Mouse (Mus musculus): Measurements from ENCODE around the gene Drp2.

Gene Drp2

DNA sequence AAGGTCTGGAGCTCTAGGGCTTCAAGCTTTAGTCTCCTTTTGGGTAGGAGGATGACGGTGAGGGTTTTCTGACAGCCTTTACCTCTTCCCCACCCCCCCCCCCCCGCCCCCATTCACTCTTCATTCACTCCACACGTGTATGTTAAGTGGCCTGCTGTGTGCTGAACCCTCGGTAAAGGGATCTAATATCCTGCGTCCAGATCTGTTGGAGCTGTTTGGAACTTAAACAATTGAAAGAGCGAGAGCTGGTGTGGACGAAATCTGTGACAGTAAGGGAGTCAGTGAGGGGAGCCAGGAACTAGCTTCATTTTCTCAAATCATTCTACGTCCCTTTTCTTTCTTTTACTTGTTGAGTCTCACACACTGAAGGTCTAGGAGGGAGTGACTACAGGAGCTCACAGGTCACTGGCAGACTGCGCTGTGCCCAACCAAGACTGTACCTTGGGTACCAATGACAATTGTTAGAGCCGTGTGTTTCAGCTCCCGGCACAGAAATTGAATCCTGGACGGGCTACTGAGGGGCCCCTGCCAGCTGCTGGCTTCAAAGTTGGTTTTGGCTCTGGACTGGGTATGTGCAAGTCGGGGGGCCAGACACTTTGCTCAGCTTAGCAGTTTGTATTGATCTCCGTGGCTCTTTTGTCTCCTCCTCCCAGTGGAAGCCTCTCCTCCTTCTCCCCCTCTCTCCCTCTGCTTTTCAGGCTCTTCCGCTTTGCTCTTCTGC lies at the start of gene Drp2:
Gene Drp2 (plus strand): TSS at position 689 of the 721 bp plus-strand sequence.
- DNase-seq (ENCODE audit: low read depth) = no peak

DNA sequence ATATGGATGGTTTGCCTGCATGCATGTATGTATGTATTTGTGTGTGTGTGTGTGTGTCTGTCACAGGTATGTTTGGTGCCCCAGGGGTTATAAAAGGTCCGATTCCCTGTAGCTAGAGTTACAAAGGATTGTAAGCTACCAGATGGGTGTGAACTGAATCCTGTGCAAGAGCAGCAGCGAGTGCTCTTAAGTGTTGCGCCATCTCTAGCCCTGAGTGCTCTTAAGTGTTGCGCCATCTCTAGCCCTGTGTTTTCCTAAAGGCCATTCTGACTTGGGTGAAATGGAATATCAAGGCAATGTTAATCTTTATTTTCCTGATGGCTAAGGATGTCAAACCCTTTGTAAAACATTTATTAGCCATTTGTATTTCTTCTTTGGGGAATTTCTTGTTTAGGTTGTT lies 45.0 kb upstream of the Drp2 start:
- no peak for DNase-seq (ENCODE audit: low read depth)

DNA sequence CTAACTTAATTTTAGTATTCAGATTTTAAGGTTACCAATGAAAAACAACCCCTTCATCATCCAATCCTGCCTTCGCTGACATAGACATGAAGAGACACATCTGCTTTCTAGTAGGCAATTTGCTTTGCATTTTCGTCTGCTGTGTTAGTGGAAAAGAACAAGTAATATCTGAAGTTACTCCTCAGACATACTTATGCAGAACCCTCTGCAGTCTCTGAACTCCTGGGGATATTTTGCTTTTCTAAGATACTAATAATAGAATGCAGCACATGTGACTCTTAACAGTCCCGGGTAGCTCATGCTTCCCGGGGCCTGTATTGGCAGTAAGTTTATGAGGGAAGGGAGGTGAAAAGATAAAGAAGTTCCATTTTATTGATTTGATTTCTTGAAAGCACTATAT lies 42.2 kb upstream of the Drp2 start:
- no peak for DNase-seq (ENCODE audit: low read depth)

DNA sequence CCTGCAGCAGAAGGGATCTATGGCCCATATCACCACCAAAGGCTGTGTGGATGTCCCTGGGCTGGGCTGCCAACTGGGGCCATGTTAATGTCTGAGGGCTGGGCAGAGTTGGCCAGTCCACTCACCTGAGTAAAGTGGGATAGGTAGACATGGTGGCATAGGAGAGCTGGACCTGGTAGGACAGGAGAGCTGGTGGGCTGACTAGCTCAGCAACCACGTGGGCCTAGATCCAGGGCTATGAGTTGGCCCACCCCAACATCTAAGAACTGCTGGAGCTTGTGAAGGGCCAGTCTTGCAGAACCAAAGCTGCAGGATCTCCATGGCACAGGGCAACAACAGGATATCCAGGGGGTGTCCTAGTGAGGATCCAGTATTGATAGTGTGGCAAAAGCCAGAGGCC lies 38.9 kb upstream of the Drp2 start:
- DNase-seq (ENCODE audit: low read depth) = no peak

DNA sequence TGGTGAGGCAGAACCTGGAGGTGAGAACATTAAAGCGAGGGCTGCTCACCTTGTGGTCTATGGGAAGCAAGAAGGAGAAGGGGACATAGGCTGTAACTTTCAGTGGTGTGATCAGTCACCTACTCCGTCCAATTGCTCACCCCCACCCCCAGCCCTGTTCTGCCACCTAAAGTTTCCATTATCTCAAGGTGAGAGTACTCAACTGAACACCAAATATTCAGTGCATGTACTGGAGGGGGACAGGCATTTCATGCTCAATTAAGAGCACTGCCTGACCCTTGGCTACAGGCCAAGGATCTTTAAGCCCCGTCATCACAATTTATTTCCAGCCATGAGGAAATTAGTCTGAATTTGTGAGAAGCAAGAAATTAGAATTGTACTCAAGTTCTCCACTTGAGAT lies 37.8 kb upstream of the Drp2 start:
- no peak for DNase-seq (ENCODE audit: low read depth)

DNA sequence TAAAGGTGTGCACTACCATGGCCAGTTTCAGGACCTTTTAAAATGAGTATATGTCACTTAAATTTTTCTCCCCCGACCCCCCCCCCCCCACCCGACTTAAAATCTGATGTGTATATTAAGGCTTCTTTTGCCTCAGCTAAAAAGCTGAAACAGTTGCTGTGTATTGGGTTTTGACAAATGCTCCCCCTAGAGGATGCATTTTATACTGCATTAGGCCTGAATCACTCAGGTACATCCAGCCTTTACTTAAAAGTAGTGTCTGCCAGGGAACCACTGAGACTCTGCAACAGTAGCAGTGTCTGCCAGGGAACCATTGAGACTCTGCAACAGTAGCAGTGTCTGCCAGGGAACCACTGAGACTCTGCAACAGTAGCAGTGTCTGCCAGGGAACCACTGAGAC lies 33.1 kb upstream of the Drp2 start:
- peak; percentile 8 for DNase-seq (ENCODE audit: low read depth)

DNA sequence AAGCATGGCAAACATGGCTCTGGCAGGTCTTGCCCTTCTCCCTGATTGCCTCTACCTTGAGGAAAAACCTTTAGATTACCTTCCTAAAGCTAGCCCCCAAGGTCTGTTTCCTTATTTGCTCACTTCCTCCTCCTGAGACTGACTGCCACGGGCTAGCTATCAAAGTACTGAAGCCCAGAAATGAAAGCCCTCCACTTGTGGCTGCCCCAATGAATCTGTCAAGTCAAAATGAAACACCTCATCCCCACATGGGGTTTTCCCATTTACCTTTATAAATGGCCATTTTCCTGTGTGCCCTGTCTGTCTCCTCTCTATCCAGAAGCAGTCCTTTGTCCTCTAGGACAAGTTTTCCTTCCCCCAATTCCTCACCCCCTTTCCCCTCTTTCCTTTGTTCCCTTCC lies 30.2 kb upstream of the Drp2 start:
- no peak for DNase-seq (ENCODE audit: low read depth)

DNA sequence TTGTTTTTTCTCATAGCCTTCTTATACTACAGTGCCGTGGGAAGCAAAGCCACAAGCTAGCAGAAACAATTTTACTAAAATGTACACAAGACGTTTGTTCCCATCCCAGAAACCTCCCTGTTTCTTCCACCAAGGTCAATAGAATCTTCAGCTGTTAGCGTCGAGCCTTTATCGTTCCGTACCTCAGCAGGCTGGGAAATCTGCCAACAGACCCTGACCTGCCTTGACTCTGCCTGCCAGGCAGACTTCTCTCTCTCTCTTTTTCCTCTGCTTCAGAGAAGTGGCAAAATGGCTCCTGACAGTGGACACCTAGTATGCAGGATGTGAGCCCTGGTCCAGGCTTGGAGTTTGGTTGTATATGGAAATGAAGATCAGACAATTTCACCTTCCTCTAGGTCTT lies 19.5 kb upstream of the Drp2 start:
- no peak for DNase-seq (ENCODE audit: low read depth)

DNA sequence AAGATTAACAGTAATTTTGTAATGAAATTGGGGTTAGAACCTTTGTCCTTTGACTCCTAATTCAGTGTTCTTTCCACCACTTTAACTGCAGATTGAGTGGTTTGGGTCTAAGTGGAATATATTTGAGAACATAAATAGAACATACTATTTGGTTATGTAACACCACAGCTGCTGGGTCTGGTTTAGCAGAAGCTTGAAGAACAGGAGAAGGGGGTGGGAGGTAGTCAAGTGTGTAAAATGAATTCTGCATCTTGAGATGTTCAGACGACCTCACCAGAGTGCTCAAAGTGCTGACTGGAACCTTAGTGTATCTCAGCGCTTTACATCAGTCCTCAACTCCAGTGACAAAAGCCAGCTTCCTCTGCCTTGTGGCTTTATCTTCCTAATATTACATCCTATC lies 5.4 kb upstream of the Drp2 start:
- no peak for DNase-seq (ENCODE audit: low read depth)

DNA sequence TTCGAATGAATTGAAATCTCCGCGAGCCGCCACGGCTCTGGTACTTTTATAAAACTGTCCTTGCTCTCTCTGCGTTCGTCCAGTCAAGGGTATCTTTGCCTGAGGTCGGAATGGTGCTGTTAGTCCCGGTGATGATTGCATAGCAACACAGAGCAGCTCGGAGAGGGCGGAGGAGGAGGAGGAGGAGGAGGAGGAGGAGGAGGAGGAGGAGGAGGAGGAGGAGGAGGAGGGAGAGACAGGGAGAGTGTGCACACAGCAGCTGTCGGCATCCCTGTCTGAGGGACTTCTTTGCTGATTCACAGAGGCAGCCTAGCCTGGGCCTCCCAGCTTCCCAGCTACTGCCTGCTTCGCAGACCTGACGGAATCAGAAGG lies 219 bp downstream of the Drp2 start:
- no peak for DNase-seq (ENCODE audit: low read depth)

DNA sequence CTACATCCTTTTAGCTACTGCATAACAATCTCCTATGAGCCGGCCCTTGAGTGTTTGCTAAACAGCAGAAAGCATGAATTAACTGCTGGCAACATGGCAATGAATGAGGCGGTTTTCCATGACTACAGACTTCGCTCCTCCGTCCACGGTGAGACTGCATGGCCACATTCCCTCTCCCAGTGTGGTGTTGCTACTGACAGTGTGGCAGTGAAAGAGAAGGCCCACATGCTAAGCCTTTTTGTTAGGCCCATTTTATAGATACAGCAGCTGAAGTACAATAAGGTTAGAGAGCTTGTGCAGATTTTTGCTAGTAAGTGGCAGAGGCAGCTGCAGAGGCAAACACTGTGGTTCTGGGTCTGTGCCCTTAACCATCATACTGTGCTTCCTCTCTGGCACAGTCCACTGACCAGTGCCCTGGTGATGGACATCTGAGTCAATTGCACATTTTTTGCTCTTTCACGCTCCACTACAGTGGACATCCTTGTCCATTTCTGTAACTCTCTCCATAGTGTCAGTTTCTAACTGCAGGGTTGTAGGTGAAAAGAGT lies 5.1 kb downstream of the Drp2 start:
- no peak for DNase-seq (ENCODE audit: low read depth)

DNA sequence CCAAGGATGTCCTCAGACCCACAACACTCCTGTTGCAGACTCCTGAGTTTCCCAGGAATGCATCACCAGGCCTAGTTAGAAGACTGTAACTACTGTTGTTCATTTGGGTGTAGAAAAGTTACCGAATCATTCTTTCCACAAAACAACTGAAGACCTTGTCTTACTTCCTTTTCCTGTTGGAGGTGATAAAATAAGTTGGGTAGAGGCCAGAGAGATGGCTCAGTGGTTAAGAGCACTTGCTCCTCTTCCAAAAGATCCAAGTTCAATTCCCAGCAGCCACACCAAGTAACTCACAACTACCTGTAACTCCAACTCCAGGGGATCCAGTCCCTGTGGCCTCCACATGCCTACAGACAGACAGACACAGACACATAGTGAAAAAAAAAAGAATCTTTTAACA lies 7.7 kb downstream of the Drp2 start:
- DNase-seq (ENCODE audit: low read depth) = no peak

DNA sequence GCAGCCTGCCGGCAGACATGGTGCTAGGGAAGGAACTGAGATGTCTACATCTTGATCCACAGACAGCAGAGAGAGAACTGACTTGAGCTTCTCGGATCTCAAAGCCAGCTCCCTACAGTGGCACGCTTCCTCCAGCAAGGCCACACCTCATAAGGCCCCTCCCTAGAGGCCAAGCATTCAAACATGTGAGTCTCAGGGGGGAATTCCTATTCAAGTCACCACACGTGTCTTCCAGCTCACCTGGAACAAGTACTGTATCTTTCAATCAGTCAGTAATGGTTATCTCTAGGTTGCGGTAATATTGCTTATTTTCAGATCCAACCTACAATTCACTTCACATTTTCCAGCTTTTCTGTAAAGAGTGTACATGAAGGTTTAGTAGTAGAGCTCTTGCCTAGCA lies 15.7 kb downstream of the Drp2 start:
- no peak for DNase-seq (ENCODE audit: low read depth)

DNA sequence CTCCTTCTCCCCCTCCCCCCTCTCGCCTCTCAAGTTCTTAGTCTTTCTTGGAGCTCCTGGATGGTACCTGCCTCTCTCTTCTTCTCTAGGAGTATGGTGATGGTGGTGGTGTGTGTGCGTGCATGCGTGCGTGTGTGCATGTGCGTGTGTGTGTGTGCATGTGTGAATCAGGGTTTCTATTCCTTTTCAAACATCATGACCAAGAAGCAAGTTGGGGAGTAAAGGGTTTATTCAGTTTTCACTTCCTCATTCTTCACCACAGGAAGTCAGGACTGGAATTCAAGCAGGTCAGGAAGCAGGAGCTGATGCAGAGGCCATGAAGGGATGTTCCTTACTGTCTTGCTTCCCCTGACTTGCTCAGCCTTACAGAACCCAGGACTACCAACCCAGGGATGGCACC lies 19.9 kb downstream of the Drp2 start:
- DNase-seq (ENCODE audit: low read depth) = no peak

DNA sequence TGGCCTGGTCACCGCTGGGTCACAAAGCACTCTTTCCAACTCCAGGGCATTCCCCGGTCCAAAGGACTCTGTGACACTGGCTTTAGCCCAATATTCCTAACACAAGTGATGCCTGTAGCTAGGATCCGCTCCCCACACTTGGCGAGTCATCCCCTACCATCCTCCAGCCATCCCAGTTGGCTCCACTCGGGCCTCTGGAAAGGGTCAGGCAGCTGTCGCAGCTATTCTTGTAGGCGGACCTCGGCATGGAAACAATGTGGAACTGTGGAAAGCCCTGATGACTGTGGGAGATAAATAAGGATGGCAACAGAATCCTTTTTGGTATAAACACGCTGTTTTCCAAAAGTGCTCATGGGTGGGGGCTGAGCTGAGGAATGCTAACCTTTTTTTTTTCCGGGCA lies 21.4 kb downstream of the Drp2 start:
- no peak for DNase-seq (ENCODE audit: low read depth)

DNA sequence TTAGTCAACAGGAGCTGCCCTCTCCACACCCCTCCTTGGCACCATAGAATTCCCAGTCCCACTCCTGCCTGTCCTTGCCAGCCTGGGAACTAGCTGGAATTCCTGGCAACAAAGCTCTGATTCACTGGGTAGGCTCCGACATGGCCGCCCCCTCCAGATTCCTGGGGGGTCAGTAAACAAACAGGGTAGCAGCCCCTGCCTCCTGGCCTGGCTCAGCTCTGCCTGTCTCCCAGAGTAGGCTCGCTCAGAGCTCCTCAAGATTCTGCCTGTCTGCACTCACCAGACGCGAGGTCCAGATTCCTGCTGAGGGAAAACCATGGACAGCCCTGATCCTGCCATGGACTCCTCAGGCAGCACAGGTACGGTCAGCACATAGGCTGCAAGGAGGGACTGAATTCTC lies 22.5 kb downstream of the Drp2 start:
- DNase-seq (ENCODE audit: low read depth) = no peak

DNA sequence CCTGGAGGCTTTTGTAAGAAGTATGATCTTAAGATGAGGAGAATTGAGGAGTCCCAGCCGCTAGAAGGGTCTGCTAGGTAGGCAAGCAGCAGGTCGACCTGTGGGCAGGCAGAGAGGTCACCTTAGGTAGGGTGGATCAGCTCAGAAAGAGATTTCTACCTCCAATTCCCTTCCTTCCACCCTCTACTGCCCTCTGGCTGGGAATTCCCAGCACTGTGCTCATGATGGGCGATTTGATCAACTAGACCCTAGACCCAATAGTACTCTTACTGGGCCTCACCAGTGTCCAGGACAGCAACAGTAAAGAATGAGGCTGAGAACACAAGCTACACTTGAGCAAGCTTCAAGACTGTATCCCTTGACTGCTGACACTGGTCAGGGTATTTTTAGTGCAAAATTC lies 23.0 kb downstream of the Drp2 start:
- no peak for DNase-seq (ENCODE audit: low read depth)

DNA sequence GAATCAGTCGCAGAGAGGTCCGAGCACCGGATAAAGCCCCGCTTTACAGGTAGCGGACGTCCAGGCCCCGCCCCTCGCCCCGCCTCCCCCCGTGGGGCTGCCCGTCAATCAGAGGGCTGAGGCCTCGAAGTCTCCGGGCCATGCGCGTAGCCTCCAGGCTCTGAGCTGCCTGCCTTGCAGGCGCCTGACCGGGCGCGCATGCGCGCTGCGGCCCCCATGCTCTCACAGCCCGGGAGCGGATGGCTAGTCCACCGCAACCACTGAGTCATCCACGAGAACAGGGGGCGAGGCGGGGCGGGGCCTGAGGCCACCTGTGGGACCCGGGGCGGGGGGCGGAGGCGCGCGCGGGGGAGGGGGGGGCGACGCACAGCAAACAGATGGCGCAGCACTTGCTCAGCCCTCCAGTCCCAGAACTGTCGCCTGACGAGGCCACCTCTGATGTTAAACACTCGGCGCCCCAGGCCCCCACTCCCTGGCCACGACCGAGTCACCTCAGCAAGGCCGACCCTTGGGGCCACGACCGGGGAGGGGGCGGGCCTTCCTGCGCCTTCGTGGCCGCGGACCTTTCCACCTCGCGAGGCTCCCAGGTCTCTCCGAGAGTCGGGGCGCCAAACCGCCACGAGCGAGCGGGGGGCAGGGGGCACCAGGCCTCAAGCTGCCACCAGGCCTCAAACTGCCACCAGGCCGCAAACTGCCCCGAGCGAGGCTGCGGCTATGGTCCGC lies 70.8 kb downstream of the Drp2 start:
- peak; percentile 1 for DNase-seq (ENCODE audit: low read depth)

DNA sequence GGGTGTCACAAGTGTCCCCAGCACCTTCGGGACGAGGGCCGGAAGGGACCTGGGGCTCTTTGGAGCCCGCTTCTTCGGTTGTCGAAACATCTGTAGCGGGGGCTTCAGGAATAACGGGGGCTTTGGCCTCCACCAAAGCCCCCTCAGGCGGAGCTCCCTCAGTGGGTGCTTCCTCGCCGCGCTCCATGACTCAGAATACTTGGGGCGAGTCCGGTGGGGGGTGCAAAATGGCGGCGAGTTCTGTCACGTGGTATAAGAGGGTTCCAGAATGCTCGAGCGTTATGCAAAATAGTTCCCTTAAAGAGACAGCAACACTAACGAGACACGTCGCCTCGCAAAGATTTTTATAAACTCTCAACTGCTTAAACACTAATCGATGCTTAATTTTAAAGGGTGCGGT lies 71.9 kb downstream of the Drp2 start, which contains the start of gene Taf7l:
Gene Taf7l (minus strand): TSS at position 201 of the 400 bp plus-strand sequence.
- no peak for DNase-seq (ENCODE audit: low read depth)

DNA sequence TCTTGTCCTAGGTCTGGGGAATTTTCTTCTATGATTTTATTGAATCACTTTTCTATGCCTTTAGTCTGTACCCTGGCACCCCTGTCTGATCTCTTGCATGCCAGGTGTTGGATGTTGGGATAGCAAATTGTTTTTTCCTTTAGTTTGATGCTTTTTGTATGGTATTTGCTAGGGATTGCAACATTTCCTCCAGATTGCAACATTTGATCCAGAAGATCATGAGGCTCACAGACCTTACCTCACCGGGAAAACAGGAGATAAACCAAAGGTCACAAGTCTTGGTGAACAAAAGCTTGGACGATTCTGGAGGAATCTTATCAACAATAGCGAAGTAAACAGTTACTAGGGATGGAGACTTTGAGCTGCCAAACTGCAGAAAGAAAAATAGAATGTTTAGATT lies 77.4 kb downstream of the Drp2 start:
- no peak for DNase-seq (ENCODE audit: low read depth)

DNA sequence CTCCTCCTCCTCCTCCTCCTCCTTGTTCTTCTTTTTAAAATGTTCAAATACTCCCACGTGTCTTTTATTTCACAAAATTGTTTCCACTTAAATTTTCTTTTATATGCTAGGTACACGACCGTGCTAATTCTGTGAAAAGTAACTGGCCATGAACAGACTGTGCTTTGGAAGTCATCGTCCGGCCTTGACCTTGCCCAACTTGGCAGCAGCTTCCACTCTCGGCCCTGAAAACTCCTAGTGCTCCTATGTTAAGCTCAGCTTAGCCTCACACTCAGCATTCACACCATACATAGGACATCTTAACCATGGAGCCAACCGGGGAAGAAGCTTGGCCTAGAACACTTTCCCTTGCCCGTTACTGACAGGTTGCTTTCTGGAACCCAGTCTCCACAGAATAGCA lies 96.3 kb downstream of the Drp2 start:
- DNase-seq (ENCODE audit: low read depth) = no peak

Data from c-Kit-positive CD71-negative TER-119-negative erythroid progenitor cells, embryonic 14.5 days (primary cell).